Mouse (Mus musculus) midbrain, embryonic 12.5 days (tissue): ENCODE data around the gene Megf6. TPM values are rescaled to one million over a fixed set of nuclear protein-coding genes. Genes with fewer than 3 reads are reported as not detected.

Experiments
- ATAC-seq: fragments of 200-750 bp; cut with Nextera tagmentation; 2 replicates; pipeline ENCODE4 v1.8.0; 2017; ENCODE audit warnings: low read depth, moderate TSS enrichment, moderate library complexity; ENCODE audit not compliant: low FRiP score
- H3K27ac ChIP-seq: fragments of 300-500 bp; sonication (generic); replicated peaks from 2 replicates; pipeline ENCODE4 v1.5.1; 2016; ENCODE audit warnings: mild to moderate bottlenecking
- H3K27me3 ChIP-seq: fragments of 300-500 bp; sonication (generic); 2 replicates; pipeline ENCODE4 v1.6.1; 2016; ENCODE audit warnings: mild to moderate bottlenecking
- H3K36me3 ChIP-seq: fragments of 300-500 bp; sonication (generic); 2 replicates; pipeline ENCODE4 v1.6.1; 2016
- H3K4me1 ChIP-seq: fragments of 300-500 bp; sonication (generic); 2 replicates; pipeline ENCODE4 v1.6.1; 2016
- H3K4me2 ChIP-seq: fragments of 300-500 bp; sonication (generic); replicated peaks from 2 replicates; pipeline ENCODE4 v1.6.1; 2016; ENCODE audit warnings: mild to moderate bottlenecking, moderate library complexity
- H3K4me3 ChIP-seq: fragments of 300-500 bp; sonication (generic); 2 replicates; pipeline ENCODE4 v1.5.1; 2016; ENCODE audit warnings: mild to moderate bottlenecking
- H3K9ac ChIP-seq: fragments of 300-500 bp; sonication (generic); replicated peaks from 2 replicates; pipeline ENCODE4 v1.6.1; 2016; ENCODE audit warnings: mild to moderate bottlenecking, moderate library complexity
- H3K9me3 ChIP-seq: fragments of 300-500 bp; sonication (generic); 2 replicates; pipeline ENCODE4 v1.6.1; 2016; ENCODE audit warnings: mild to moderate bottlenecking
- WGBS: fragments of 180-500 bp; shearing (Covaris S2); methylation state at CpG from one replicate; pipeline ENCODE4 v1.1.7; 2016; 5-methylcytosine and 5-hydroxymethylcytosine counted together
- polyA plus RNA-seq: library from polyadenylated mRNA; unstranded; fragments of >200 nt; fragmentation: Nextera tagmentation; extraction: Ambion mirVana; gene quantifications from 2 replicates; pipeline ENCODE4 v1.2.1, GENCODE M21; 2016

The Megf6 gene
- polyA plus RNA-seq, 1 experiment from 2014 or later: 29.5 TPM

DNA sequence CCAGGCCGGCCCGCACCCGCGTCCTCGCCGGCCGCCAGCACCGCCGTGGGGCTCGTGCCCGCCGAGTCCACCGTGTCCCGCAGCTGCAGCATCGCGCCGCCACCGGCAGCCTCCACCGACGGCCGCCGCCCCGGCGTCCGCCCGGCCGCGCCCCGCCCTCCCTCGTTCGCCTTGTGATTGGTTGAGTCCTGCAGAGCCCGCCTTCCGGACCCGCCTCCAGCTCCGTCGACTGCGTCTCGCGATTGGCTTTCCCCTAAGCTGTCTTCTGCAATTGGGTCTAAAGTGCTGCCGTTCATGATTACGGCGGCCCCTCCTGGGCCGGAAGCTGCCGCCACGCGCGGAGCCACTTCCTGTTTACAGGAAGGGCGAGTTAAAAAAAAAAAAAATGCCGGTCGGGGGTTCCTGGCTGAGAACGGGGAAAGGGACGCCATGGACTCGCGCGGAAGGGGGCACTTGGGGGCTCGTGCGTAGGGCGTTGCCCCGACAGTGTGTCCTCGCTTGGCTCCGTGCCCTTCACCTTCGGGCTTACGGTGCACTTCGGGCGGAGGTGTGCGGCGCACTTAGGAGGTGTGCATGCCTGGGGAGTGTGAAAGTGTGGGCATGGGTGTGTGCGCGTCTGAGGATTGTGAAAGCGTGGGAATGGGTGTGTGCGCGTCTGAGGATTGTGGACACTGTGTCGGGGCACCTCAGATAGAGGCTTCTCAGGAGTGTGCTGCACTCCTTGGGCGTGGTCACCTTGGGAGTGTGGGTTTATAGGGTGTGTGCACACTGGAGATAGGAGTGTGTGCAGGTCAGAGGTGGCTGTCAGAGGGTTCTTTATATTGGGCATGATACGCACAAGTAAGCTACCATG, 9.8 kb upstream of the Megf6 start, which contains the start of gene Tprgl:
Gene Tprgl (minus strand): TSS at position 129 of the 853 bp plus-strand sequence.
- H3K4me2 ChIP-seq: peak within 1 kb of the TSS; percentile 97
- no peaks in the 10 kb centered on the region for H3K27me3 ChIP-seq
- peaks cover 31% of the 10 kb centered on the region for H3K36me3 ChIP-seq
- H3K4me3 ChIP-seq: peak within 1 kb of the TSS; percentile 95
- no peaks in the 10 kb centered on the region for H3K9me3 ChIP-seq
- under 1% methylated on average over 68 of the region's 75 CpGs for WGBS
- peak within 1 kb of the TSS; percentile 86 for H3K9ac ChIP-seq
- peaks cover 21% of the 10 kb centered on the region for H3K4me1 ChIP-seq
- peak; percentile 97 for ATAC-seq
- H3K27ac ChIP-seq: peak within 1 kb of the TSS; percentile 66; the same call in 1 of the 2 replicates

DNA sequence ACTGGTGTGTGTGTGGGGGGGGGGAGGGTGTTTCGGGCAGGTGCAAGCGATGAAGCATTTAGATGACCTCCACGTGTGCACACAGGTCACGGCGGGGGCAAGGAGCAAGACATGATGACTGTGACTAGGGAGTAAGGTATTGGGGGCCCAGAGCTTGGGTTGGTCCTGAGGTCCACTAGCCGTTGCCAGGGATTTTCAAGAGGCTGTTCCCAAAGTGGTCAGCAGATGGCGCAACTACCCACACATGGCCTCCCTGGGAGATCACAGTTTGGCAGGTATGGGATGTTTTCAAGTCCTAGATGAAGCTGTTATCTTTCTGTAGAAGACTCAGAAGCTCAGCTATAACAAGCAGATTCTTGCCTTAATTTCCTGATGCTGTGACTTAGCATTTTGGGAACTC, 7.2 kb upstream of the Megf6 start:
- Histone ChIP-seq H3K27me3 (peaks cover 7% of the 10 kb centered on the region), H3K9ac (no peak overlapping the region), H3K4me1 (peaks cover 21% of the 10 kb centered on the region), H3K36me3 (peaks cover 6% of the 10 kb centered on the region), H3K4me2 (no peak overlapping the region), H3K9me3 (no peaks in the 10 kb centered on the region), H3K27ac (no peak overlapping the region), H3K4me3 (no peak overlapping the region)
- whole genome bisulfite sequencing: 18% methylated on average over 7 of the region's 7 CpGs
- no peak for ATAC-seq

DNA sequence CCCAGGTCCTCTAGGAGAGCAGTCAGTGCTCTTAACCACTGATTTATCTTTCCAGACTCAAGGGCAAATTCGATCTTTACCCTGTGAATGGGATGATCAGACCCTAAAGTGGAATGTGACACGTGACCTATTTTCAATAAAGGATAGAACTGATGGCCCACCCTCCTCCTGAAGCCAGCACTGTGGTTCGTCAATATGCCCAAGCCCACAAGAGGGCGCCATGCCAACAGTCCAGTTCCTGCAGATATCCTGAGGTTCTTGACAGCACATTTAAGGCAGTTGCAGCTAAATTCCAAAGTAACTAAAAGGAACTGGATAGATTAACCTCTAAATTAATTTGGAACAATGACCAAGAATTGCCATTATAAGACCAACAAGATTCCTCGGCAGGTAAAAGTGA, 3.5 kb upstream of the Megf6 start:
- Histone ChIP-seq H3K9ac (no peak overlapping the region), H3K4me2 (no peak overlapping the region), H3K27ac (no peak overlapping the region), H3K9me3 (no peaks in the 10 kb centered on the region), H3K4me3 (no peak overlapping the region), H3K4me1 (peaks cover 25% of the 10 kb centered on the region), H3K27me3 (peaks cover 44% of the 10 kb centered on the region), H3K36me3 (no peaks in the 10 kb centered on the region)
- ATAC-seq: no peak
- 26% methylated on average over 5 of the region's 5 CpGs for WGBS

DNA sequence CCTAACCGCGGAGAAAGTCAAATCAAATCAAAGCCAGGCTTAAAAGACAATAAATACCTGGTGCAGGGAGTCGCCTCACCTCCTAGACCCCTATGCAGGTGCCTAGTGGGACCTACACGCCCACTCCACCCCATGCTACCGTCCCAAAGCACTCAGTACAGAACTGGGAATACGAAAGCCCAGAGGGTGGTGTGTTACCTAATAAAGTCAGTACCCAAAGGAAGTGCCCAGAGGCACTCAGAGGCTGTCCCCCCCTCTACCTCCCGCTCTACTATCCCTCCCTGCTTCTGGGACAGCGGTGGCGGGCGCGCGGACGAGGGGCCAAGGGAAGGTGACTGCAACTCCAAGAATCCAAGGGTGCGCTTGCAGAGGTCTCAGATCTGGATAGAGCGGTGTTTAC, 509 bp upstream of the Megf6 start:
- H3K9me3 ChIP-seq: no peaks in the 10 kb centered on the region
- H3K27ac ChIP-seq: no peak overlapping the region
- peak overlapping the region; percentile 63 for H3K4me3 ChIP-seq
- 1% methylated on average over 15 of the region's 15 CpGs for WGBS
- peak overlapping the region; percentile 98 for H3K4me2 ChIP-seq
- no peaks in the 10 kb centered on the region for H3K36me3 ChIP-seq
- H3K9ac ChIP-seq: peak overlapping the region; percentile 68
- H3K4me1 ChIP-seq: peaks cover 35% of the 10 kb centered on the region
- ATAC-seq: peak; percentile 24; the same call in 1 of the 2 replicates
- H3K27me3 ChIP-seq: peaks cover 67% of the 10 kb centered on the region

DNA sequence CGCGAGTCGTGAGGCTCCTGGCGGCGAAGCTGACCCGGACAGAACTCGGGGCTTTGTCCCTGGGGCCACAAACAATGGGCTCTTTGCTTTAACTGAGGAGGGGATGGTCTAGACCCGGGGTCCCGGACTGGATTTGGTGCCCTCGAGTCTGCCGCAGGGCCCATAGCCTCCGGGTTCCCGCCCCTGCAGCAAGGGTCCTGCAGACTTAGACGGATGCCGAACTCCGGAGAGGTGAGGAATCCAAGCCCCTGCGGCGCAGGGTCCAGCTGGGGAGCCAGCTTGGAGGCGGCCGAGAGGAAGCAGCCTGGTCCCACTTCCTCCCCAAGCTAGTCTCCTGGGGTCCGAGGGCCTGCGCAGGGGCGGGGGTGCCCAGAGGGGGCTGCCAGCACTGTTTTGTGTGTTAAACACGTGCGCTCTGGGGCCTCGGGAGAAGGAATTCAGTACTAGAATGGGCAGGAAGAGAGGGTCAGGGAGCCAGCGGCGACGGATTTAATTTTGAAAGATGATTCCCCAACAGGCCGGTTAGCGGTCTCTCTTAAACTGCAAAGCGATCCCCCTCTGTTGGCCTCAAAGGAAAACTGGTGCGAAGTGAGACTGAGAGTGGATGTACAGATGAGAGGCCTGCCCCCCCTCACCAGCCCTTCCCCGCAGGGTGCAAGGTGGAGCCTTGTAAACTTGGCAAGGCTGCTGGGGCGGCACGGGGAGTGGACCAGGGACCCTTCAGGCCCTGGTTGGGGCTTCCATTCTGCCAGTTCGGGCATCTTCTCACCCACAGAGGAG, 811 bp downstream of the Megf6 start:
- H3K4me1 ChIP-seq: peaks cover 35% of the 10 kb centered on the region
- H3K36me3 ChIP-seq: no peaks in the 10 kb centered on the region
- H3K9ac ChIP-seq: peak overlapping the region; percentile 68
- H3K4me3 ChIP-seq: peak overlapping the region; percentile 63
- WGBS: 2% methylated on average over 37 of the region's 37 CpGs
- H3K27ac ChIP-seq: peak overlapping the region; percentile 30; the same call in 1 of the 2 replicates
- peaks cover 67% of the 10 kb centered on the region for H3K27me3 ChIP-seq
- peak overlapping the region; percentile 98 for H3K4me2 ChIP-seq
- ATAC-seq: peak; percentile 53
- no peaks in the 10 kb centered on the region for H3K9me3 ChIP-seq

DNA sequence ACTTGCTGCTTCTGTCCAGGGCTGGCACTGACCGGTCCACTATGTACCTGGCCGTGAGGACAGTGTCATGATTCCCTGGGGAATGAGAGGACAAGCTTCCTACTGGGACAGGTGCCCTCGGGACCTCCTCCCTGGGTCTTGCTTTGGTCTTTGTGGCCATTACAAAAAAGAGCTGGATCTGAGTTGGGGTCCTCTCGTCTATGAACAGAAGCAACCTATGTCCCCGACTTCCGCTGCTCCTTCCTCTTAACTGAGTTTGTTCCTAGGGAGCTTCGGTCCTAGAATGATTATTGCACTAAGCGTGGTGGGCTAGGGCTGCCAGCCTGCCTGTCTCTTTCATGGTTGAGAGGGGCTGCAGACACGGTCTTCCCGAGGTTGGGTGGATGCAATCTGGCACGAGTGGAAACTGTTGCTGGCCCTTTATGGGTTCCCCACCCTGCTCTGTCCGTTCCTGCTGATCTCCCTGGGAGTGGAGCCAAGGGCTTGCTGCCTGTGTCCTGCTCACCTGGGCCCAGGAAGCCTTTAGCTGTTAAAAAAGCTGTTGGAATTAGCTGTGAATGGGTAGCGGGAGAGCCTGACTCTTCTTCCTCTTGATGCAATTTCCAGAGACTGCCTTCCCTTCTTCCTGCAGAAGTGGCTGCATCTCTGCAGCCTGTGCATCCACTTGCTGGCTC, 1.5 kb downstream of the Megf6 start:
- peak overlapping the region; percentile 68 for H3K9ac ChIP-seq
- H3K27ac ChIP-seq: no peak overlapping the region
- H3K4me3 ChIP-seq: peak overlapping the region; percentile 63
- H3K9me3 ChIP-seq: no peaks in the 10 kb centered on the region
- H3K4me2 ChIP-seq: peak overlapping the region; percentile 98
- ATAC-seq: no peak
- WGBS: 39% methylated on average over 13 of the region's 13 CpGs
- peaks cover 35% of the 10 kb centered on the region for H3K4me1 ChIP-seq
- H3K27me3 ChIP-seq: peaks cover 67% of the 10 kb centered on the region
- H3K36me3 ChIP-seq: no peaks in the 10 kb centered on the region

DNA sequence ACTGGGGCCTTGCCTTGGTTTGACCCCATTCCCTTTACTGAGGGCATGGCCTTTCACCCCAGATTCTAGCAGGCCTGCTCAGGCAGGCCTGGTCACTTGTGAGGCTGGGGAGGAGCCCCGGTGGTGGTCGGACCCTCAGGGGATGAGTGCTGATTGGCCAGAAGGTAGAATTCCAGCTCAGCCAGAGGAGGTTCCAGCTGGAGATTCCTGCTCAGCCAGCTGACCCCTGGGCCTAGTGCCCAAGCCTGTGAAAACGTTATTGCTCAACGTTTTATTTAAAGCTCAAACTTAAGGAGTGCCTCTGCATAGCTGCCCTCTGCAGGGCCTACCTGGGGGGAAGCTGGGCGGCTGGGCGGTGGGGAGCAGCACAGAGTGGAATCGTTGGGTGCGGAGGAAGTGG, 6.7 kb downstream of the Megf6 start:
- Histone ChIP-seq H3K4me3 (no peak overlapping the region), H3K36me3 (no peaks in the 10 kb centered on the region), H3K4me1 (peaks cover 8% of the 10 kb centered on the region), H3K27ac (no peak overlapping the region), H3K9me3 (no peaks in the 10 kb centered on the region), H3K9ac (no peak overlapping the region), H3K4me2 (no peak overlapping the region), H3K27me3 (peaks cover 21% of the 10 kb centered on the region)
- ATAC-seq: no peak
- 70% methylated on average over 8 of the region's 8 CpGs for WGBS

DNA sequence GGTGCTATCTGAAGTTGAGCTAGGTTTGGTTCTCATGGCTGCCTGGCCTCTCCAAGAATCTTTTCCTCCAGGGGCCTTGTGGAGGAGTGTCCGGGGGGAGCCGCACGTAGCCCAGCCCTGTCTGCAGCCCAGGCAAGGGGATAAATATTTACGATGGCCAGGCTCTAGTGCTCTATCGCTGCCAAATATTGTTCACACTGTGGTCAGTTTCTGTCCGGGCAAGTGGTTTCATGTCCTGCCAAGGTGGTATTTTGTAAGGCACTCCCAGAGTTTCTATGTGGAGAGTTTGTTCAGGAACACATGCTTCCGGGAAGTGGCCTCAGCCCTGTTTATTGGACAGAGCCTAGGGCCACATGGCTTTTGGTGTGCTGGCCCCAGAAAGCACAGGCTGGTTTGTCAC, 10.5 kb downstream of the Megf6 start:
- Histone ChIP-seq H3K36me3 (peaks cover 6% of the 10 kb centered on the region; the same call in 1 of the 2 replicates), H3K9me3 (no peaks in the 10 kb centered on the region), H3K27ac (no peak overlapping the region), H3K4me2 (no peak overlapping the region), H3K4me1 (no peaks in the 10 kb centered on the region), H3K9ac (no peak overlapping the region), H3K27me3 (no peaks in the 10 kb centered on the region), H3K4me3 (no peak overlapping the region)
- ATAC-seq: no peak
- 89% methylated on average over 7 of the region's 7 CpGs for WGBS

DNA sequence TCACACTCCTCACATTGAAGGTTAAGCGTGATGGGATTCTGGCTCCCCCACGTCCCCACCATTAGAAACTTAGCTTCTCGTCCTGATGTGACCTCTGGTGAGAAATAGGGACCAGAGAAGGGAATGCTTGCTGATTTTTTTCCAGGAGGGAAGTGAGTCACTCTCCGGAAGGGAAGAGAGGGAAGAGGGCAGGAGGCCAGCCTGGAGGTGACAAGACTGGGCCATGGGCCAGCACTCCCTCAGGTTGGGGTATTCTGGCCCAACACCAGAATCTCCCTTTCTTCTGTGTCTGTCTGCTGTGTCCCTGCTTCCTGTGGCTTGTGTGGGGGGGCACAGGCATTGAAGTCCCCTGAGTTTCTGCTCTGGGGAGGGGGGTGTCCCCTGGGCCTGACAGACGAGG, 13.0 kb downstream of the Megf6 start:
- no peak overlapping the region for H3K27ac ChIP-seq
- WGBS: 83% methylated on average over 5 of the region's 5 CpGs
- H3K9ac ChIP-seq: no peak overlapping the region
- H3K4me1 ChIP-seq: no peaks in the 10 kb centered on the region
- no peak overlapping the region for H3K4me2 ChIP-seq
- H3K27me3 ChIP-seq: no peaks in the 10 kb centered on the region
- ATAC-seq: no peak
- peaks cover 6% of the 10 kb centered on the region; the same call in 1 of the 2 replicates for H3K36me3 ChIP-seq
- no peaks in the 10 kb centered on the region for H3K9me3 ChIP-seq
- no peak overlapping the region for H3K4me3 ChIP-seq

DNA sequence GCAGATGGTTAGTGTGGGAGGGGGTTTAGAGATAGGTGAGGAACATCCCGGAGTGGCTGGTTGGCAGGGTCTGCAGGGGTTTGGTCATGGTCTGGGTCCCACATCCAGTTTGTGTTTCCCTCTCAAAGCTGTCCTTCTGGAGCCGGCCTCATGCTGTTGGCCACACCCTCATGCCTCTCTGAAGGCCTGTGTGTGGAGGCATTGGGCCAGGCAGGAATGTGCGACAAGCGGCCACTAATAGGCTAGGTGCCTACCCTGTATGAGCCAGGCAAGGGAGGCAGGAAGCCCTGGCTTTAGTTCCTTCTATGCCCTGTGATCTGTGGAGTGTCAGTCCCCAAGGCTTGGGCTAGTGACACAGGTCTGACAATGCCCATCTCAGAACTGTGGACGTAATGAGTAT, 14.5 kb downstream of the Megf6 start:
- Histone ChIP-seq H3K27me3 (no peaks in the 10 kb centered on the region), H3K4me3 (no peak overlapping the region), H3K36me3 (peaks cover 6% of the 10 kb centered on the region; the same call in 1 of the 2 replicates), H3K4me2 (no peak overlapping the region), H3K4me1 (no peaks in the 10 kb centered on the region), H3K9ac (no peak overlapping the region), H3K9me3 (no peaks in the 10 kb centered on the region), H3K27ac (no peak overlapping the region)
- WGBS: 69% methylated on average over 5 of the region's 5 CpGs
- ATAC-seq: no peak

DNA sequence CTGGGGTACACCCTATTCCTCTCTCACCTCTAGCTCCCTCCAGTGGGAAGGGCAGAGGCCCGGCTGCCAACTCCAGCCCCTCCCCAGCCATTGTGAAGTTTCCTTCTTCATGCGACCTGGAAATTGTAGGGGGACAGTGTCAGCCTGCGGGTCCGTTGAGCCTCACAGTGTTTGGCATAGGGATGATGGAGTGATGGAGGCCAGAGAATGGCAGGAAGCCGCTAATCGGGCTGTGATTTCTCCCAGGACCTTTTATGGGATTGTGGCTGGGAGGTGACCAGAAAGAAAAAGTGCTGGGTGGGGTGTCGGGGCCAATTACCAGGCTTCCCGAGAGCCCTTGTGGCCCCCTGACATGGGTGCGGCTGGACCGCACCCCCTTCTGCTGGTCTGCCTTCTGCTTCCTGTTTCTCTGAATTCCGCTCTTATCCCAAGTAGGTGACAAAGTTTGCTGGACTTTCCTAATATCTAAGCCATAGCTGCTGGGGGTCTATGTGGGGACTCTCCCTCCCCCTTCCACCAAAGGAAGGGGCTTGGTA, 15.5 kb downstream of the Megf6 start:
- Histone ChIP-seq H3K36me3 (peaks cover 6% of the 10 kb centered on the region; the same call in 1 of the 2 replicates), H3K9me3 (no peaks in the 10 kb centered on the region), H3K4me1 (no peaks in the 10 kb centered on the region), H3K27me3 (no peaks in the 10 kb centered on the region), H3K9ac (no peak overlapping the region), H3K4me3 (no peak overlapping the region), H3K4me2 (no peak overlapping the region), H3K27ac (no peak overlapping the region)
- 87% methylated on average over 11 of the region's 11 CpGs for WGBS
- no peak for ATAC-seq
